Mouse (Mus musculus): ENCODE results near the gene Gm10188. TPM values are rescaled to one million over a fixed set of nuclear protein-coding genes. Genes with fewer than 3 reads are reported as not detected.

Gene Gm10188
- polyA plus RNA-seq, 1 experiment from 2014 or later, result not detected

DNA sequence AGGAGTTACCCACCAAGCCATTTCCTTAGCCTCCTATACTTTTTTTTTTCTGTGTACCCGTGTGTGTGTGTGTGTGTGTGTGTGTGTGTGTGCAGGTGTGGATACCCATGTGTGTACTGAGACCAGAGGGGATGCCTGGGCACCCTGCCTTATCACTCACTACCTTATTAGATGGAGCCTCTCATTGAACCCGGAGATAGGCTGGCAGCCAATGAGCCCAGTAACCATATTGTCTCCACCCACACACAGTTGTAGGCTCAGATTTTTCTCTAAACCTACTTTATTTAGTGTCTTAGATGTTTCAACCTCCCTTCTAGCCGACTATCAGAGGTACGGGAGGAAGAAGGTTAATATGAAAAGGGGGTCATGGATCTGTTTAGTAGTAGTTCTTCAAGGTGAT, 43.3 kb downstream of the Gm10188 start:
- Histone ChIP-seq H3K4me2 (replicated peaks; ENCODE audit: low read depth, low read length) (no peak overlapping the region), H3K27me3 (ENCODE audit: control insufficient read depth, insufficient read depth, low read length) (peaks cover 28% of the 10 kb centered on the region), H3K9me3 (ENCODE audit: control insufficient read depth, low read length) (no peaks in the 10 kb centered on the region), H3K9ac (ENCODE audit: low read depth, low read length) (no peak overlapping the region), H3K27ac (ENCODE audit: low read depth, low read length) (no peak overlapping the region), H3K4me1 (ENCODE audit: control insufficient read depth, insufficient read depth, low read length) (peaks cover 12% of the 10 kb centered on the region), H3K4me3 (ENCODE audit: low read length) (no peak overlapping the region), H3K36me3 (ENCODE audit: control insufficient read depth, insufficient read depth, low read length) (no peaks in the 10 kb centered on the region)
- 82% methylated on average over 4 of the region's 4 CpGs for WGBS
- ATAC-seq (ENCODE audit: low FRiP score, low TSS enrichment), result no peak

MicroRNAs within 50 kb of the gene (microRNA counts, 519-probe panel; counts per million panel counts)
- microRNA mmu-miR-135b, result not detected

Small RNA genes within 50 kb of the gene (microRNA-seq; reads per million reads assigned to microRNA genes)
- gene Mir135b, result 166 reads per million, percentile 60 among the genes with 10 or more reads in this experiment

Other genes with a start within 250 kb of the Gm10188 start
- 35.4 and 37.3 TPM in 2 replicates for gene Elk4, start 222.2 kb downstream of the Gm10188 start, polyA plus RNA-seq (2014; fragmentation: Nextera tagmentation; extraction: Ambion mirVana)
- gene Mfsd4a, start 161.7 kb downstream of the Gm10188 start, polyA plus RNA-seq (2014; fragmentation: Nextera tagmentation; extraction: Ambion mirVana), result 5.4 and 19.7 TPM in 2 replicates
- 6.3 and 6.5 TPM in 2 replicates for gene Cdk18, start 90.1 kb downstream of the Gm10188 start, polyA plus RNA-seq (2014; fragmentation: Nextera tagmentation; extraction: Ambion mirVana)
- 0.37 TPM in 1 of 2 replicates, not detected in the other for gene Lemd1, start 38.3 kb downstream of the Gm10188 start, polyA plus RNA-seq (2014; fragmentation: Nextera tagmentation; extraction: Ambion mirVana)
- gene AC124108.1, start 38.3 kb downstream of the Gm10188 start, polyA plus RNA-seq (2014; fragmentation: Nextera tagmentation; extraction: Ambion mirVana), result 0.05 and 0.09 TPM in 2 replicates
- 1.3 and 1.4 TPM in 2 replicates for gene Klhdc8a, start 68.9 kb upstream of the Gm10188 start, polyA plus RNA-seq (2014; fragmentation: Nextera tagmentation; extraction: Ambion mirVana)
- gene Nuak2, start 86.4 kb upstream of the Gm10188 start, polyA plus RNA-seq (2014; fragmentation: Nextera tagmentation; extraction: Ambion mirVana), result 1.4 and 2.3 TPM in 2 replicates
- 5.5 and 6.2 TPM in 2 replicates for gene Tmcc2, start 161.5 kb upstream of the Gm10188 start, polyA plus RNA-seq (2014; fragmentation: Nextera tagmentation; extraction: Ambion mirVana)
- 14.9 and 22.1 TPM in 2 replicates for gene Dstyk, start 187.8 kb upstream of the Gm10188 start, polyA plus RNA-seq (2014; fragmentation: Nextera tagmentation; extraction: Ambion mirVana)
- gene Rbbp5, start 247.6 kb upstream of the Gm10188 start, polyA plus RNA-seq (2014; fragmentation: Nextera tagmentation; extraction: Ambion mirVana), result 27.9 and 47.3 TPM in 2 replicates